Mouse (Mus musculus) frontal cortex, adult 2 months (tissue): ENCODE data around the gene Ryr1. TPM values are rescaled to one million over a fixed set of nuclear protein-coding genes. Genes with fewer than 3 reads are reported as not detected.
A peak's percentile ranks its signal among the peaks of the same experiment; 100 is the strongest.
"Not testable (repeated sequence)": the region's sequence is repeated elsewhere in the genome, so short reads cannot be mapped to it uniquely, and the experiment has no call there.

Source experiments
- DNase-seq, 2 experiments: peaks; one replicate each; pipeline ENCODE4 v3.0.0; 2022; ENCODE audit warnings: low spot score in 1 of 2; ENCODE audit errors: extremely low spot score in 1 of 2
- polyA plus RNA-seq: library from polyadenylated mRNA; depleted of rRNA; stranded (reverse); fragments of >200 nt; gene quantifications from 2 replicates; pipeline ENCODE4 v1.2.3, GENCODE M21; 2012

The Ryr1 gene
- polyA plus RNA-seq, 1 experiment = 12.2 TPM

DNA sequence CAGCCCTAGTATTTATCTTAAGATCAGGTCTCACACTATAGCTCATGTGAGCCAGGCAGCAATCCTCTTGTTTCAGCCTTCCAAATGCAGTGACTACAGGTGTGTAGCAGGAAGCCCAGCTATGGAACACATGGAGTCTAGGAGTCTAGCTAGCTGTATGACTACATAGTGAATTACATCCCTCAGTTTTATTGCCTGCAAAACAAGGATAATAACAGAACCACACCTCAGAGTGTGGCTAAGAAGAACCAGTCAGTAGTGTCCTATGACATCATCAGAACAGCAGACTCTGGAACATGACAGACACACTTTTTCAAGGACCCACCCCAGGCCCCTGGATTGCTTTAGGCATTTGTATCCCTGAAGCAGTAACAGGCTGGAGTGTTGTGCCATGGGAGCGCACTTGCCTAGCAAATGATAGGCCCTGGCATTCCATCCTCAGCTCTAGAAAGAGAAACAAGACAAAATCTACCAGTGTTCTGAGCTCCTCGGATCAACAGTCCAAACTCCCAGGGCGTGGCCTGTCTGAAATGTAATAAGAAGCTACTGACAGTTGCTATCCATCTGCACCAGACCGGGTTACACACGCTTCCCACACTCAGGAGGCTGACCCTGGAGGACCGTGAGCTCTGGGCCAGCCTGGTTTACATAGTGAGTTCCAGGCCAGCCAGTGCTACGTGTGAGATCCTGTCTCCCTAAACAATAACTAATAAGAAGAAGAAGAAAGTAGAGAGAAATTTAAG is 21.8 kb upstream of the Ryr1 start:
- DNase-seq = no peak

DNA sequence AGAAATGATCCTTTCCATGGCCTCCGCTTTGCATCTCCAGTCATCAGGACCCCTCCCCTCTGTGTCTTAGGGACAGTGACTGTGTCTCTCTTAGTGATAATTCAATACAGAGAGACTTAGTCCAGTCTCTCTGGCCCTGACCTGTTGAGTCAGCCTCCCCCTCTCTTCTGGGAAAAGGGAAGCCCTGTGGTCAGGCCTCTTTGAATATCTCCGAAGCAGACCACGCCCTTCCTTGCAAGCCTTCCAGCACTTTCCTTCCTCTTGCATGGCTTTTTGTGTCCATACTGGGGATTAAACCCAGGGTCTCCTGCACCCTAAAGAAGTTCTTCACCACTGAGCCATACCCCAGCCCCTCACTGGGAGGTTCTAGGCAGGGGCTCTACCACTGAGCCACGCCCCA is 19.0 kb upstream of the Ryr1 start:
- no peak for DNase-seq

- DNase-seq = no peak
Measured at GRCm38 (mm10) chr7:29141416-29141815, 16.4 kb upstream of the Ryr1 start.

- not testable (repeated sequence) for DNase-seq
Measured at GRCm38 (mm10) chr7:29139237-29139636, 14.3 kb upstream of the Ryr1 start.

GRCm38 (mm10) chr7:29137429-29137828 is 12.4 kb upstream of the Ryr1 start:
- DNase-seq = no peak

GRCm38 (mm10) chr7:29134693-29135386 is 9.9 kb upstream of the Ryr1 start, which contains the start of gene Rasgrp4:
Gene Rasgrp4 (plus strand): TSS chr7:29134851.
- no peak for DNase-seq

DNA sequence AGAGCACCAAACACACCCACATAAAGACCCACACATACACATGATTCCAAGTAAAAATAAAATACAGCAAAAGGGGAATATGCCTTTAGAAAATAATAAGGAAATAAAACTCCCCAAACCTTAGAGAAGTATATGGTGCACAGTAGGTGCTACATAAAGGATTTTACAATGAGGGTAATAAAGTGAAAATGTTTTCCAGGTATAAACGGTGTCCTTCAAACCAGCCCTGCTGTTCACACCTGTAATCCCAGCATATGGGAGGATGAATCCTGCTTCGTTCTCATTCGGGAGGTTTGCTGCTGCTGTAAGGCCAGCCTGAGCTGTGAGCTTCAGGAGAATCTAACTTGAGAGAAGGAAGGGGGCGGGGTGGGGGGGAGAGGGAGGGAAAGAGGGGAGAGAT is 9.3 kb upstream of the Ryr1 start:
- no peak for DNase-seq

GRCm38 (mm10) chr7:29128725-29129124 is 3.7 kb upstream of the Ryr1 start:
- DNase-seq = peak in 1 of 2 experiments; percentile 6

- DNase-seq = peak in 1 of 2 experiments; percentile 68
Measured at GRCm38 (mm10) chr7:29126173-29126915, 1.4 kb upstream of the Ryr1 start.

- no peak for DNase-seq
Measured at GRCm38 (mm10) chr7:29123531-29124358, 1.2 kb downstream of the Ryr1 start.

DNA sequence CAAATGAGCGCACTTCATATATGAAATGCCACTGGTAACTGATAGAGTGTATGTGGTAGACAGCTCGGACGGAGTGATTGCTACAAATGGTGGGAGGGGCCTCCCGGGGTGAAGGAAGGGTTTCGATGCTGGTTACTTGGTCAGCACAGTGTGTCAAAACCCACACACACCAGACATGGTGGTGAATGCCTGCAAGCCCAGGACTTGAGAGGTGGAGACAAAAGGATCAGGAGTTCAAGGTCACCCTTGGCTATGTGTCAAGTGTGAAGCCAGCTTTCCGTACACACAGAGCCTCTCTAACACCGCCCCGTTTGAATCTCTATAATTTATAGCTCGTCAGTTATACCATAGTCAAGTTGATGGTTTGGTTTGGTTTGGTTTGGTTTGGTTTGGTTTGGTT is 2.2 kb downstream of the Ryr1 start:
- no peak for DNase-seq

DNA sequence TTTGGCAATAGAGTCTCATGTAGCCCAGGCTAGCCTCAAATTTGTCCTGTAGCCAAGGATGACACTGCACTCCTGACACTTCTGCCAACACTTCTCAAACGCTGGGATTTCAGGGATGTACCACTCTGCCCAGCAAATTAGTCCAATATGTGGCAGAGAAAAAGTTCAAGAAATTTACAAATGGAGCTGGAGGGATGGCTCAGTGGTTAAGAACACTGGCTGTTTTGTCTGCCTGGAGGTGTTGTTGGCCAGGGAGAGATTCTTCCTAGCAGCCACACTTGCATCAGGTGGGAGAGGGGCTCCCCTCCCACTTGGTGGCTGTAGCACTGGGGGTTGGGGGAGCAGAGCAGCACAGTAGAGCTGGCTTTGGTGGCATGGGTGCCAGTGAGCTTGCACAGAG is 5.5 kb downstream of the Ryr1 start:
- no peak for DNase-seq

DNA sequence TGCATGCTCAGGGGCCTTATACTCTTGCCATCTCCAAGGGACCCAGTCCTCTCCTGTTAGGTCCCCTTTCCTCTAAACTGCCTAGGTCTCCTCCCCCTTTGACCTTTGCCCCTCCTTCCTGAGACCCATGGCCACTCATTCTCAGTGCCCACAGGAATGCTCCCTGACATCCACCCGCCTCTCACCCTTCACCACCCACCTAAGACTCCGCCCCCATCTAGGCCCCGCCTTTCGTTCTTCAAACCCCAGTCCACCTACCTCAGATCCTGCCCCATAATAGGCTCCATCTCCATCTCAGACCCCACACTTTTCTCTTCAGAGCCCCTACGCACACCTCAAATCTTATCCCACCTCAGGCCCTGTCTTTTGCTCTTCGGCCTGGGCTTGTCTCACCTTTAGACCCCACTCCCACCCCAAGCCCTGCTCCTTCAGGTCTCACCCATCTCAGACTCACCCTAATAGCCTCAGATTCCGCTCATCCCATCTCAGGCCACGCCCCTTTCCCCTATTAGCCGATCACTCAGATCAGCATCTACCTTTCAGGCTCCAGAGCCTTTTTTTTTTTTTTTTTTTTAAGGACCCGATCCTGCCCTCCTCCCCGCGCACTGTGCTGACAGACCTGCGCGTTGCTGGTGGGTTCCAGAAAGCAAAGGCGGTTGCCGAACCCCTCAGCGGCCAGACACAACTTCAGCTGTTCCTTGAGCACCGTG is 6.7 kb downstream of the Ryr1 start:
- DNase-seq = no peak

- DNase-seq = peak in 1 of 2 experiments; percentile 57
Measured at GRCm38 (mm10) chr7:29108992-29109955, 15.7 kb downstream of the Ryr1 start.

DNA sequence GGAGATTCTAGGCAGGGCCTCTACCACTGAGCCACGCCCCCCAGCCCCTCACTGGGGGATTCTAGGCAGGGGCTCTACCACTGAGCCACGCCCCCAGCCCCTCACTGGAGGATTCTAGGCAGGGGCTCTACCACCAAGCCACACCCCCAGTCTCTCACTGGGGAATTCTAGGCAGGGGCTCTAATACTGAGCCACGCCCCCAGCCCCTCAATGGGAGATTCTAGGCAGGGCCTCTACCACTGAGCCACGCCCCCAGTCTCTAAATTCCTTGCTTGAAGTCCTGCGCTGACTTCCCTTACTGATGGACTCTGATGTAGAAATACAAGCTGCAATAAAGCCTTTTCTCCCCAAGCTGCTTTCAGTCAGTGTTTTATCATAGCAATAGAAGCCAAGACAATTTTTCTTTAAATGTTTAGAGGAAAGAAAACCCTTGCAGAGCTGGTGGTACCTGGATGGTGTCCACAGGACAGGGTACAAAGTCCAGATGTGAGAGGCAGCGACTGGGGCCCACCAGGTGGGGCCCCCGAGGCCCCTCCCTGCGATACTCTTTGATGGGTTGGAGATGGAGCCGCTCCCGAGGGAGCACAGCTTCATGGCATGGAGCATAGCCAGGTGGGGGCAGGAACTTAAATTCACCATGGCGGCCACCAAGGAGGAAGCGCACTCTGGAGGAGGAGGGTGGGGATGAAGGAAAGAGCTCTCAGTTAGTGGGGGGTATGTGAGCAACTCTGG is 23.5 kb downstream of the Ryr1 start:
- DNase-seq = no peak

- no peak for DNase-seq
Measured at GRCm38 (mm10) chr7:29097131-29097530, 27.8 kb downstream of the Ryr1 start.

DNA sequence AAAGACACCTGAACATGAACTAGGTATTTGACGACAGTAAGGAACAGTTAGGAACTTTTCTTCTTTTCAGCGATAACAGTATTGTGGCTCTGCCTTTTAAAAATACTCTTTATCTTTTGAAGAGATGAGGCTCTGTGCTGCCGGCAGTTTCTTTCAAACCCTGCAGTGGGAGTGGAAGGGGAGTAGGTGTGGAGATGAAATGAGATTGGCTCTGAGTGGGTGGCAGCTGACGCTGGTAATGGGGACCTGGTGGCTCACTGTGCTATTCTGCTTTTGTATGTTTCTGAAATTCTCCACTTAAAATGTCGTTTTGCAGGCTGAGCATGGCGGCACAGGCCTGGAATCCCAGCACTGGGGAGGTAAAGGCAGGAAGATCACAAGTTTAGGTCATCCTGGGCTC is 36.2 kb downstream of the Ryr1 start:
- DNase-seq = peak; percentile 69 to 83

DNA sequence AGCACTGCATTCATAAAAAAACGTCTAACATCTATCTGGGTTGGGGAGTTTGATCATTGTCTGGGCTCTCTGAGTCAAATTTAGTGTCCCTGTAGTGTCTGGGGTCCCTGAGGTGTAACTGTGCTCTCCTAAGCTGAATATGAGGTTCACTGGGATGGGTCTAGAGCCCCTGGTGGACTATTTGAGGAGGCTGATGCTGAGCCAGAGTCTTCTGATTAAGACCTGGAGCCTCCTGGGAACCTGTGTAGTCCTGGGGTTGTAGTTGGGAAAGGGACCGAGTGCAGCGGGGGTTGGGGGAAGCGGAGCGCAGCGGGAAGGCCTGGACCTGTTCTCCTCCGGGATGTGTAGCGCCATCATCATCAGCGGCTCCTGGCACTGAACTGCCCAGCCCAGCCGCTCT is 38.1 kb downstream of the Ryr1 start:
- DNase-seq = no peak
